Mouse (Mus musculus): ENCODE results near the gene Prkg1.

DNA sequence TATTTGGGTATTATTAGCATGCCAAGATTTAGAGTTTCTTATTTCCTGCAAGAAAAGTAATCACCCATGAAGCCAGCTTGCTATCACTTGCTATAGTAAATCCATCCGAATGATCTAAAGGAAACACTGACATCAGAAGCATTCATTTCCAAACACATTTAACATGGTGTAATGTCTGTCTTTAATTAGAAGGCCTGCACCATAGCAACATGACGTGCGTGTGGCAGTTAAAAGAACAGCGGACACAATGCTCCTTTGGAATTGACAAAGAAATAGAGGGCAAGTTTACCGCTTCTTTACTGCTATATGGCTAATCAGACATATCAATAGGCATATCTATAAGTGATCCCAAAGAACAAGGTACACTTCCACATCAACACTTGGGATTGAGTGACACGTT lies 733.2 kb downstream of the Prkg1 start:
- no peak for TF ChIP-seq GATA1 (IDR thresholded peaks at IDR 0.05; ENCODE audit: borderline replicate concordance, low read length)
- TF ChIP-seq CTCF (IDR thresholded peaks at IDR 0.05; ENCODE audit: low read depth, low read length) = no peak
- no peak for TF ChIP-seq TAL1 (conservative IDR thresholded peaks at IDR 0.05; ENCODE audit: low read depth, low read length)
